Mouse (Mus musculus) megakaryocyte, adult 5-6 weeks (primary cell): ENCODE measurements at regions not wholly inside any gene's neighbourhood (a gene's known extent, or its start where the extent isn't known, plus 50 kb on each side); places are given as distances from the start of the nearest gene placed in this dataset.

Source experiments
- ATAC-seq: 2 replicates; pipeline ENCODE4 v1.8.0; 2016; ENCODE audit warnings: mild to moderate bottlenecking, inconsistent platforms; ENCODE audit not compliant: poor library complexity, severe bottlenecking

DNA sequence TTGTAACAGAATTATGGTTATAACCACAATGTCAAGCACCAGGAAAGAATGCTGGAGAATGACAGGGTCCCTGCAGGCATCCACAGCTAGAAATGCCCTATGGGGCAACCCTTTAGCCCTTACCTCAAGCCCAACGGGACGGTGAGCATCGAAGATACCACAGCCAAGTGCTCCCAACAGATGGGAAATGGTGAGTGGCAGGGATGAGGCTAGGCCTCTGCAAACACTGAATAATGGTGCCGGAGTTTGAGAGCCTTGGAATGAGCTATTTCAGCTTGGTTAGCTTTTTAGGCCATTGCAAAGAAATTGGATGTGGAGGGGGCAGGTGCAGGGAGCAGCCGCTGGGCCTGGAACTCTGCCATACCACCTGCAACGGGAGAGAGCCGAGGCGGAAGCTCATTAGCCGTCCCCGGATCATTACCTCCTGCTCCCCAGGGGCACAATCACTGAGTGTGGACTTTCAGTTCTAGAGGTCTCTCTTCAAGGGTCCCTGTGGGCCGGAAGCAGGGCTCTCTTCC, 117.9 kb downstream of the Usp31 start:
- ATAC-seq, result no peak

DNA sequence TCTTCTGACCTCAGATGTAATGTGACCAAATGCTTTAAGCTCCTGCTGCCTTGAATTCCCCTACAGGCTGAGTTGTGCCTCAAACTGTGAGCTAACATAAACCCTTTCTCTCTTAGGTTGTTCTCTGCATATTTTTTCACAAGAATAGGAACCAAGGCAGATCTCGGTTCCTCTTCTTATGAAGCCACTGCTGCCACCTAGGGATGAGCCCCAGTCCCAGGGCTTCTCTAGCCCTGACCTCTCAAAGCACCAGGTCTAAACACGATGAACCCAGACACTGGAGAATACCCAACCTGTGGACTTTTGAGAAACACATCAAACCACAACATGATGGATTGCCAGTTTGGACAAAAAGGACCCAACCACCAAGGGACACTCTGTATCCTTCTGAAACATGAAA, 119.3 kb downstream of the Usp31 start:
- ATAC-seq, result peak; percentile 45; the same call in 1 of the 2 replicates

DNA sequence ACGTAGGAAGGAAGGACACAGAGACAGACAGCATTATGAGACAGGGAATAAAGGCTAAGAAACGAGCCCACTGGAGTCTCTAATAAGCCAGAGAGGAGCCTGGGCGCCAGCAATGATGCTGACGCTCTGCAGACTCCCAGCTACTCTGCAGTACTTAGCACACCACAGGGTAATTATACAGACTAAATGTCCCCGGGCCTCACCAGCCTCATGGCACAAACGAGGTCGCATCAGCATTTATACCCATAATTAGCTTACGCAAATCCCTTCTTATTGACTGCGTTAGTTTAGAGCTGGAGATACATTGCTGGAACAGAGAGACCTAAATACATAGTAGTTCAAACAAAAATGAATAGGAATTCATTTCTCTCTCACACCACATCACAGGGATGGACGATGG, 121.3 kb downstream of the Usp31 start:
- ATAC-seq, result no peak

GRCm38 (mm10) chr7:121579497-121579896, 127.6 kb downstream of the Usp31 start:
- no peak for ATAC-seq

DNA sequence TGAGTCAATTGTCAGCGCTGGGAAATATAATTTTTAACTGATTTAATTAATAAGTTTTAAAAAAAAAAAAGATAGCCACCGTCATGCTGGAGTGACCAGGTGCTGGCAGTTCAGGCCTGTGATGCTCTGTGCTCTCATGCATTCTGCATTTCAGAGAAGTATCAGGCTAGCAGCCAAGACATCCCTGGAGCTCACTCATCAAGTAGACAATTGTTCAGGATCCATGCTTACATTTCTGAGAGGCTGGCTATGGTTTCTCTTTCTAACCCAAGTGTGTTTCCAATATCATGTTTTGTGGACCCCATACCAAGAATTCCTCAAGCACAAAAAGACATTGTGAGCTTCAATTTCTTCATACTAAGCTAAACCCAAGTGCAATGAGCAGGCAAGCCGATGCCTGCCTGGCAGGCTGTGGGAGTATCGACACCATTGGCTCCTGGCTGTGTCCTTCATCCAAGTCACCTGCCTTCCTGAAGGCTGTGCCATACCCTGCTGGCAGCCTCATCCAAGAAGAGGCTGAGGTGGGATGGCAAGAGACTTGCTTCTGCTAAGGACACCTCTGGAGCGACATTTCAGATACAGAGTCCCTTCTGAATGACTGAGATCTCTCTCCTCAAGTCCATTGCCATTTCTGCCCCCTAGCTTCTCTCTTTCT, 134.2 kb downstream of the Usp31 start:
- no peak for ATAC-seq

- no peak for ATAC-seq
Observed at GRCm38 (mm10) chr7:121571741-121572140, 135.3 kb downstream of the Usp31 start.

DNA sequence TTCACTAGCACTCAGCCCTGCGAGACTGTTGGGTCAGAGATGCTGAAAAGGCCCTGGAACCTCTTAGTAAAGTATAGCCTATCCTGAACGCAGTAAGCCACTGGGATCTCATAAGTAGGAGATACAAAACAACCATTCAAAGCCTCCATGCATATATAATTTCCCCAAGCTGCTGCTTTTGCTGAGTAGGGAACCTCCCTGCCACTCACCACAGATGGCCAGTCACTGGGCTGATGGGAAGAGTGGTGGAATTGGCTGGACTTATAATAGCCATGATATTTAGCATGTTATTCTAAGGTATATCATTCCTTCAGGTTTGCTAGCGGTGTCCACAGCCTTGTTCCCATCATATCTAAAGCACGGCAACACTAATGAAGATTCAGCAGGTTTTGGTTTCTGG, 135.8 kb downstream of the Usp31 start:
- no peak for ATAC-seq

- no peak for ATAC-seq
Observed at GRCm38 (mm10) chr7:121569248-121569647, 137.8 kb downstream of the Usp31 start.

DNA sequence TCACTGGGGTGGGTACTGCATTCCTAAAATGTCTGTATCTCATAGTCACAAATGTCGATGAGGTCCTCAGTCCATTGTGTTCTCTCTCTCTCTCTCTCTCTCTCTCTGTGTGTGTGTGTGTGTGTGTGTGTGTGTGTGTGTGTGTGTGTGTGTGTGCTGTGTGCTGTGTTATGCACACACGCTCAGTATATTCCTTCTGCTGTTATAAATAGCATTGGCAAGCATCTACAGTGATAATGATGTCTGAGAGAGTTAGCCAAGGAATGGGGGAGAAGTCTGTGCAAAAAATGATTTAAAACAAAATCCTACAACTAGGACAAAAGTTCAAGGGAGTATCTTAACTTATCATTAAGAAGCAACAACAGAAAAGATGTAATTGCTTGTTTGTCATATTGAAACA, 139.0 kb downstream of the Usp31 start:
- no peak for ATAC-seq

DNA sequence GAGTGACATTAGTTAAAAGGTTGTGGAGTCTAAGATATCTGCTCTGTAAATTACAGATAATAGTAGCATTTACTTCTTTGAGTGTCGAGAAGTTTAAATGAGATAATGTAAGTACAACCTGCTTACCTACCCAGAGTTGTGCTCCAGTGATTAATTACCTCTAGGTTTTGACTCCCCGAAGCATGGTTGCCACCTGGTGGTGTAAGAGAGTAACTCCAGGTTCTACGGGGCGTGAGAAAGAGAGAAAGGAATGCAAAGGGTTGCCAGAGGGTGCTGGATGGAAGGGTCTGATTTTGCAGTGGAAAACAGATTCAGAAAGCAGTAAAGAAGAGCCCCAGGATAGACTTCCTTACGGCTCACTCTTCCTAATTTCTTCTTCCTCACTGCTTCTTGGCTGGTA, 143.5 kb downstream of the Usp31 start:
- peak; percentile 43; the same call in 1 of the 2 replicates for ATAC-seq

- no peak for ATAC-seq
Observed at GRCm38 (mm10) chr7:121555420-121555819, 151.6 kb downstream of the Usp31 start.
